Mouse (Mus musculus): Measurements from ENCODE around the gene Scube1. TPM values are rescaled to one million over a fixed set of nuclear protein-coding genes. Genes with fewer than 3 reads are reported as not detected.

Gene Scube1
- polyA plus RNA-seq, 1 experiment from 2014 or later, result 9.4 TPM

DNA sequence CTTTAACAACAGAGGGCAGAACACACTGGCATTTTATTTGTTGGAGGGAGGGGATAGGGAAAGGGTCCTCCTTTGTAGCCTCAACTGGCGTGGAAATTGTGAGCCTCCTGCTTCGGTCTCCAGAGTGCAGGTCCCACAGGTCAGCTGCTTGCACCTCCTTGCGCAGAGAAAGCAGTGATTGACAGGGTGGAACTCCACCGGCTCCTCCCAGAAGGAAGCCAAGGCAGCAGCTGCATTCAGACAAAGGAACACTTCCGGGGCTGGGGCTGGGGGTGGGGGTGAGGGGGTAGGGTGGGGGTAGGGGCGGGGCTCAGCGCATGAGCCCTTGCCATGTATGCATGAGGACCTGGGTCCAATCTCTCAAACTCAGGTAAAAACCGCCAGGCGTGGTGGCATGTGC, 24.6 kb upstream of the Scube1 start:
- H3K27ac ChIP-seq (ENCODE audit: low read depth, low read length), result no peak overlapping the region
- 55% methylated on average over 8 of the region's 9 CpGs for WGBS
- no peak overlapping the region for H3K4me2 ChIP-seq (ENCODE audit: low read depth, low read length)

DNA sequence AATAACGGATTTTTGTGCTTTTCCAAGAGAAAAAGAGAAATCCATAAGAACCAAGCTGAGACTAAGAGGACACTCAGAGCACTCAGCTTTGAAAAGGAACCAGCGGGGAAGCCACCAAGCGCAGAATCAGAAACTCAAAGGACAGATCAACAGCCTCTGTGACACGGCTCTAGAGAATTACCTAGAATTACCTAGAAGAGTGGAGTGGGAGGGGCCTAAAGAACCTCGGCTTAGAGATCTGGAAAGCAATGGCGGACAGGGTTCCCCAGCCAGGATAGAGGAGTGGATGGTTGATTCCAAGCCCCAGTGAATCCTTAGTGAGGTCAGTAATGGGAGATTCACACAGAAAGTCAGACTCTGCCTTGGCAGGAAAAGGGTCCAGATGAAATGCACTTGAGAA, 24.2 kb upstream of the Scube1 start:
- H3K9ac ChIP-seq (replicated peaks; ENCODE audit: low read depth, low read length), result no peak overlapping the region
- no peaks in the 10 kb centered on the region for H3K9me3 ChIP-seq (ENCODE audit: control insufficient read depth, low read length)
- WGBS, result 74% methylated on average over 6 of the region's 6 CpGs
- H3K27me3 ChIP-seq (ENCODE audit: control insufficient read depth, insufficient read depth, low read length), result no peaks in the 10 kb centered on the region
- no peaks in the 10 kb centered on the region for H3K36me3 ChIP-seq (ENCODE audit: control insufficient read depth, insufficient read depth, low read length)
- no peaks in the 10 kb centered on the region for H3K4me1 ChIP-seq (ENCODE audit: control insufficient read depth, insufficient read depth, low read length)
- no peak overlapping the region for H3K4me2 ChIP-seq (ENCODE audit: low read depth, low read length)
- no peak for ATAC-seq (ENCODE audit: low read depth)
- no peak overlapping the region for H3K27ac ChIP-seq (ENCODE audit: low read depth, low read length)
- H3K4me3 ChIP-seq (ENCODE audit: low read depth, low read length), result no peak overlapping the region

More for the DNA sequence above, 24.6 kb upstream of the Scube1 start:
- H3K27me3 ChIP-seq (ENCODE audit: control insufficient read depth, insufficient read depth, low read length), result no peaks in the 10 kb centered on the region
- no peak for ATAC-seq (ENCODE audit: low read depth)
- H3K9me3 ChIP-seq (ENCODE audit: control insufficient read depth, low read length), result no peaks in the 10 kb centered on the region
- no peaks in the 10 kb centered on the region for H3K4me1 ChIP-seq (ENCODE audit: control insufficient read depth, insufficient read depth, low read length)
- H3K4me3 ChIP-seq (ENCODE audit: low read depth, low read length), result no peak overlapping the region
- H3K36me3 ChIP-seq (ENCODE audit: control insufficient read depth, insufficient read depth, low read length), result no peaks in the 10 kb centered on the region
- no peak overlapping the region for H3K9ac ChIP-seq (replicated peaks; ENCODE audit: low read depth, low read length)

DNA sequence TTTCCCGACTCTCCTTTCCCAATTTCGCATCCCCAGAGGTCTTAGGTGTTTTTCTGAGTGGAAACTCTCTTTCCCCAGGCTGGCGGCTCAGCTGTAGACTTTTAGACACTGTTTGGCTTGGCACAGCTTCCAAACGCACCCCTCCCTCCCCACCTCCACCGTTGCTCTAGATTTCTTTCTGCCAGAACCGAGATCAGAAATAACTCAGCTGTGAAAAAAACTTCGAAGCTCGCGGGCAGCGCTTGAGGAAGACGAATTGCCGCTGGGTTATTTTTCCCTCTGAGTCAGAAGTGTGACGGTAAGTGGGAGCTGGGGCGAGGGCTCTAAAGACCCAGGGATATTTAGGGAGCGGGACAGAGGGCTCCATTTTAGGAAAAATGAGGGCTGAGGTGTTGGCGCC, 21.5 kb upstream of the Scube1 start:
- H3K36me3 ChIP-seq (ENCODE audit: control insufficient read depth, insufficient read depth, low read length), result no peaks in the 10 kb centered on the region
- ATAC-seq (ENCODE audit: low read depth), result no peak
- no peak overlapping the region for H3K4me3 ChIP-seq (ENCODE audit: low read depth, low read length)
- H3K9me3 ChIP-seq (ENCODE audit: control insufficient read depth, low read length), result no peaks in the 10 kb centered on the region
- no peak overlapping the region for H3K9ac ChIP-seq (replicated peaks; ENCODE audit: low read depth, low read length)
- no peak overlapping the region for H3K27ac ChIP-seq (ENCODE audit: low read depth, low read length)
- peaks cover 2% of the 10 kb centered on the region; the same call in 1 of the 2 replicates for H3K4me1 ChIP-seq (ENCODE audit: control insufficient read depth, insufficient read depth, low read length)
- no peak overlapping the region for H3K4me2 ChIP-seq (ENCODE audit: low read depth, low read length)
- 70% methylated on average over 16 of the region's 16 CpGs for WGBS
- no peaks in the 10 kb centered on the region for H3K27me3 ChIP-seq (ENCODE audit: control insufficient read depth, insufficient read depth, low read length)

DNA sequence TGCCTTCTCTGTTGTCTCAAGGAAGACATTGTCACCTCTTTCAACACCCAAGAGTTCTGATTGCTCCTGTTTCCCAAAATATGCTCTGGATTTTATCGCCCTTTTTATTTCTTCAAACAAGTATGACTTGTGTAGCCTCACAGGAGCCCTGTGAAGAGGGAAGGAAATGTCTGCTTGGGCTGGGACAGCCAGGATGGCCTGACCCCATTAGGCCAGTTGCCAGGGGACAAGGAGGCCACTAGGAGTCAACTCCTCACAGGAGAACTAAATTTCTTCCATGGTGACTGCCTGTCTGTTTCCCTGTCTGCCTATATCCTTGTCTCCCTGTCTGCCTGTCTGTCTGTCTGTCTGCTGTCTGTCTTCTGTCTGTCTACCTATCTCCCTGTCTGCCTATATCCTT, 17.2 kb upstream of the Scube1 start:
- Histone ChIP-seq H3K9ac (replicated peaks; ENCODE audit: low read depth, low read length) (no peak overlapping the region), H3K36me3 (ENCODE audit: control insufficient read depth, insufficient read depth, low read length) (no peaks in the 10 kb centered on the region), H3K27me3 (ENCODE audit: control insufficient read depth, insufficient read depth, low read length) (no peaks in the 10 kb centered on the region), H3K27ac (ENCODE audit: low read depth, low read length) (no peak overlapping the region), H3K4me3 (ENCODE audit: low read depth, low read length) (no peak overlapping the region), H3K4me2 (ENCODE audit: low read depth, low read length) (no peak overlapping the region), H3K4me1 (ENCODE audit: control insufficient read depth, insufficient read depth, low read length) (peaks cover 4% of the 10 kb centered on the region; the same call in 1 of the 2 replicates), H3K9me3 (ENCODE audit: control insufficient read depth, low read length) (no peaks in the 10 kb centered on the region)
- WGBS, result 94% methylated on average over 1 of the region's 1 CpGs
- no peak for ATAC-seq (ENCODE audit: low read depth)

DNA sequence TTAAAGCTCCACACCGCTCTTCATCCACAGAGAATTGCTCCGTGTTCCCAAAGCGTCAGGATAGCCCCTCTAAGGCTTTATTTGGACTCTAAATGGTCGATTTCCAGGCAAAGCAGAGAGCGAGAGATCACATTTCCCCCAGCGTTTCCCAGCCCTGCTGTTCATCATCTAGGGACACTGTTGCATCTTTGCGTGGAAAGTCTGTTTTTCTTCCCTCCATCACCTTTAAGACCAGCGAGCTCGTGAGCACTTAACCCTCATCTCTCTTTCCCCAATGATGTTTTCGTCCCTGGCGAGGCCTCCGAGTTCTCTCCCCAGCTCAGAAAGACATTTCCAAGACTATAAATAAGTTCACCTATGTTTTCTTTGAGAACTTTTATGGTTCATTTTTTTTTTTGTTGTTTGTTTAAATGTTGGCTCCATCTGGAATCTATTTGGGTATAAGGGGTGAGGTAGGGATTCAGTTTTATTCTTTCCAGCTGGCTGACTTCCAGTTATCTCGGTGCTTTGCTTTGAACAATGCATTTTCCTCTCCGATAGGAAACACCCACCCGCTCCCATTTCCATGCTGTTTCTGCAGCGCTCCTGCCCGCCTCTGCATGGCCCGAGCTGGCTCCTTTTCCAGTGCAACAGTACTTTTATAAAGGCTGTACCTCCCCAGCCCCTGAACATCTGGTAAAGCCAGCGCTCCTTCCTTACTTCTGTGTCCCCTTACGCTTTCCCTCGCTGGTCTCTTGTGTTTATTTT, 16.0 kb upstream of the Scube1 start:
- ATAC-seq (ENCODE audit: low read depth), result no peak
- H3K9me3 ChIP-seq (ENCODE audit: control insufficient read depth, low read length), result no peaks in the 10 kb centered on the region
- no peaks in the 10 kb centered on the region for H3K27me3 ChIP-seq (ENCODE audit: control insufficient read depth, insufficient read depth, low read length)
- H3K27ac ChIP-seq (ENCODE audit: low read depth, low read length), result no peak overlapping the region
- H3K4me1 ChIP-seq (ENCODE audit: control insufficient read depth, insufficient read depth, low read length), result peaks cover 4% of the 10 kb centered on the region; the same call in 1 of the 2 replicates
- 39% methylated on average over 21 of the region's 21 CpGs for WGBS
- H3K9ac ChIP-seq (replicated peaks; ENCODE audit: low read depth, low read length), result no peak overlapping the region
- H3K36me3 ChIP-seq (ENCODE audit: control insufficient read depth, insufficient read depth, low read length), result no peaks in the 10 kb centered on the region
- no peak overlapping the region for H3K4me3 ChIP-seq (ENCODE audit: low read depth, low read length)
- H3K4me2 ChIP-seq (ENCODE audit: low read depth, low read length), result no peak overlapping the region

DNA sequence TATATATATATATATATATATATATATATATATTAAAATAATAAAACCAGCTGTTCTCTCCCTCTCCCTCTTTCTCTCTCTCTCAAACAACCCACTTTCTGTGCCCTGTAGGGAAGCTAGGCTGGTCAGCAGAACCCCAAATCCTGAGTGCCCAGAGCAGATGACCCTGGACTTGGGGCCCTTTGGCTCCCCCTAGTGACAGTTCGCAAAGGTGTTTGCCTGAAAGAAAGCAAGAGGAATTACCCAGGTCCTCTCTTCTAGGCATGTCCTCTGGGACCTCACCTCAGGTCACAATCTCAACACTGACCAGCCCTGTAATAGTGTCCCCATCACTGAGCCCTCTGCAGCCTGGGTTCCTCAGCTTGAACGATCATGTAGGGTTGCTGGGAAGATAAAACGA, 2.8 kb upstream of the Scube1 start:
- ATAC-seq (ENCODE audit: low read depth), result no peak
- H3K27me3 ChIP-seq (ENCODE audit: control insufficient read depth, insufficient read depth, low read length), result no peaks in the 10 kb centered on the region
- no peak overlapping the region for H3K9ac ChIP-seq (replicated peaks; ENCODE audit: low read depth, low read length)
- no peak overlapping the region for H3K4me2 ChIP-seq (ENCODE audit: low read depth, low read length)
- H3K4me1 ChIP-seq (ENCODE audit: control insufficient read depth, insufficient read depth, low read length), result 0 out of 2 replicates have a peak, but pooled peaks cover 7% of the 10 kb centered on the region
- H3K36me3 ChIP-seq (ENCODE audit: control insufficient read depth, insufficient read depth, low read length), result no peaks in the 10 kb centered on the region
- 16% methylated on average over 3 of the region's 3 CpGs for WGBS
- no peak overlapping the region for H3K27ac ChIP-seq (ENCODE audit: low read depth, low read length)
- H3K9me3 ChIP-seq (ENCODE audit: control insufficient read depth, low read length), result no peaks in the 10 kb centered on the region
- H3K4me3 ChIP-seq (ENCODE audit: low read depth, low read length), result no peak overlapping the region

DNA sequence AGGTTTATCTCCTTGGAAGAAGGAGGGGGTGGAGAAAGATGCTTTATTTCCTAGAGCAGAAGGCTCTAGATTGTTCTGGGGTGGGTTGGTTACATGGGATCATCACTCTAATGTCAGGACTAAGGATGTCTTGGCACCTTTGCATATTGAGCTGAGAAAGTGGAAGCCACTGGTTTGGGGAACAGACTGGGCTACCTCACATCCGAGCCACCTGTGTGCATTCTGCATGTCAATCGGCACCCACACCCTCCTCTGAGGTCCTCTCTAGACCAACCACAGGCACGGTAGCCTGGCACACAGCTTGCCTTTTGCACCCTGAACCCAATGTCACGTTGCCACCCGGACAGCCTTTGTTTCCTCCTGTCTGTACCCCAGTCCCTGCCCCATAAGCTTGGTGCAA, 1.9 kb upstream of the Scube1 start:
- Histone ChIP-seq H3K9ac (replicated peaks; ENCODE audit: low read depth, low read length) (no peak overlapping the region), H3K27me3 (ENCODE audit: control insufficient read depth, insufficient read depth, low read length) (no peaks in the 10 kb centered on the region), H3K4me2 (ENCODE audit: low read depth, low read length) (no peak overlapping the region), H3K4me3 (ENCODE audit: low read depth, low read length) (no peak overlapping the region), H3K27ac (ENCODE audit: low read depth, low read length) (no peak overlapping the region), H3K9me3 (ENCODE audit: control insufficient read depth, low read length) (no peaks in the 10 kb centered on the region), H3K4me1 (ENCODE audit: control insufficient read depth, insufficient read depth, low read length) (0 out of 2 replicates have a peak, but pooled peaks cover 7% of the 10 kb centered on the region), H3K36me3 (ENCODE audit: control insufficient read depth, insufficient read depth, low read length) (no peaks in the 10 kb centered on the region)
- 82% methylated on average over 5 of the region's 5 CpGs for WGBS
- ATAC-seq (ENCODE audit: low read depth), result no peak

DNA sequence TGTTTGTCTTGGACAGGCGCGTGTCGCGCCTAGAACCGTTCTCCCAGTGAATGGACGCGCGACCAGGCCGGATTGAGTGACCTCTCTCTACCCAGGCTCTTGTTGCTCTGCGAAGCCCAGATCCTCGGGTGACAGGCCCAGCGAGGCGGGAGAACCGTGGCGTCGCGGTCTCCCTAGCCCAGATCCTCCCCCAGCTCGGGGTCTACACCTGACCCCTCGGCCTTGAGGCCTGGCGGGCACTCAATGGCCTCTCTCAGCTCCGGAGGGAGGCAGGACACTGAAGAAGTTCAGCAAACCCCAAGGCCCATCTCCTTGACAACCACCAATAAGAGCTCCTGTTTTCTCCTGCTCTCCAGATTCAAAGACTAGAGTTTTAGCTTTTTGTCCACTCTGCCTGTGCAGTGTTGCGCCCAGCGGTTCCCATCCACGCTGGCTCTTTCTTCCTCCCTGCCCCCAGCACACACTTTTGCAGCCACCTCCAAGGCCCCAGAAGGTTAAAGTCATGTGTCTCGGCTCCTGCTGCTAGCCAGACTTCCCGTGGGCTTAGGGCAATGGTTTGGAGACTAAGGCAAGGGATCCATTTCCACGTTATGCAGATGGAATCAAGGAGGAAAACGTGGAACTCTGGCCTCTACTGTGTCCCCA, 857 bp upstream of the Scube1 start:
- WGBS, result 13% methylated on average over 28 of the region's 28 CpGs
- no peak overlapping the region for H3K9ac ChIP-seq (replicated peaks; ENCODE audit: low read depth, low read length)
- ATAC-seq (ENCODE audit: low read depth), result no peak; the same call in 1 of the 2 replicates
- no peaks in the 10 kb centered on the region for H3K9me3 ChIP-seq (ENCODE audit: control insufficient read depth, low read length)
- no peaks in the 10 kb centered on the region for H3K27me3 ChIP-seq (ENCODE audit: control insufficient read depth, insufficient read depth, low read length)
- H3K4me1 ChIP-seq (ENCODE audit: control insufficient read depth, insufficient read depth, low read length), result 0 out of 2 replicates have a peak, but pooled peaks cover 7% of the 10 kb centered on the region
- H3K36me3 ChIP-seq (ENCODE audit: control insufficient read depth, insufficient read depth, low read length), result no peaks in the 10 kb centered on the region
- peak overlapping the region; percentile 81 for H3K4me2 ChIP-seq (ENCODE audit: low read depth, low read length)
- H3K27ac ChIP-seq (ENCODE audit: low read depth, low read length), result no peak overlapping the region
- H3K4me3 ChIP-seq (ENCODE audit: low read depth, low read length), result no peak overlapping the region

DNA sequence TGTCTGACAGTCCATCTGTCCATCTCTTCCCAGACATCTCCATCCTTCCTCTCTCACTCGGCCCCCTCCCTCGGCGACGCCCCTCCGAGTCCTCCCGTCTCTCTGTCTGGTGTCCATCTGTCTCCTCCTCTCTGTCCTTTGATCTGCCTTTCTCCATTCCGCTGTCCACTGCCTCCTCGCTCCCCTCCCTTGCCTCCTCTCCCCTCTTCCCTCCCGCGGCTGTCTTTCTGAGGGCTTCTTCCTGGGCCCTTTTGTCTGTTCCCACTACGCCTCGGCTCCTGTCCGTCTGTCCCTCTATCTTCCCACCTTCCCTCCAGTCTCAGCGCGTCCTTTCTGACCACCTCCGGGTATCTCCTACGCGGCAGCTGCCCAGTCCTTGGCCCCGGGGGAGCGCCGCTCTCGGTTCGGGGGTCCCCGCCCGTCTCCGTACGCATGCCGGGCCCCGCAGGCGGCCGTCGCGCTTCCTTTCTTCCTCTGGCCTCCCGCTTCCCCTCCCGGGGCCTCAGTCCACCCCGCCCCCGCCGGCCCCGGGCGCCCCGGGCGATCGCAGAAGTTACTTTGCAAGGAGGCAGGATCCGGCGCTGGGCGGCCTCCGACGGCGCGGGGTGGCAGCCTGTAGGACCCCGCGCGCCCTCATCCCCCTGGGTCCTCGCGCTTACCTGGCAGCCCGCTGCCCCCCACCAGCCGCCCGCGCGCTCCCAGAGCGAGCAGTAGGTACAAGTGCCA, 498 bp downstream of the Scube1 start:
- no peaks in the 10 kb centered on the region for H3K36me3 ChIP-seq (ENCODE audit: control insufficient read depth, insufficient read depth, low read length)
- H3K4me3 ChIP-seq (ENCODE audit: low read depth, low read length), result peak overlapping the region; percentile 72
- WGBS, result under 1% methylated on average over 60 of the region's 61 CpGs
- no peaks in the 10 kb centered on the region for H3K27me3 ChIP-seq (ENCODE audit: control insufficient read depth, insufficient read depth, low read length)
- H3K9me3 ChIP-seq (ENCODE audit: control insufficient read depth, low read length), result no peaks in the 10 kb centered on the region
- peak overlapping the region; percentile 81 for H3K4me2 ChIP-seq (ENCODE audit: low read depth, low read length)
- H3K9ac ChIP-seq (replicated peaks; ENCODE audit: low read depth, low read length), result peak overlapping the region; percentile 63
- peak; percentile 35; the same call in 1 of the 2 replicates for ATAC-seq (ENCODE audit: low read depth)
- 0 out of 2 replicates have a peak, but pooled peaks cover 7% of the 10 kb centered on the region for H3K4me1 ChIP-seq (ENCODE audit: control insufficient read depth, insufficient read depth, low read length)
- H3K27ac ChIP-seq (ENCODE audit: low read depth, low read length), result no peak overlapping the region

All from neural tube, embryonic 14.5 days (tissue).